Mouse (Mus musculus) heart, embryonic 11.5 days (tissue): ENCODE measurements around the gene Camk2g. TPM values are rescaled to one million over a fixed set of nuclear protein-coding genes. Genes with fewer than 3 reads are reported as not detected.

ENCODE experiments used
- ATAC-seq: fragments of 200-750 bp; cut with Nextera tagmentation; replicated peaks from 2 replicates; pipeline ENCODE4 v1.8.0; 2017; ENCODE audit warnings: moderate library complexity; ENCODE audit not compliant: insufficient number of reproducible peaks, low FRiP score, low TSS enrichment
- H3K27ac ChIP-seq: fragments of 300-500 bp; sonication (generic); 2 replicates; pipeline ENCODE4 v1.5.1; 2014; ENCODE audit warnings: mild to moderate bottlenecking, low read depth, low read length
- H3K27me3 ChIP-seq: fragments of 300-500 bp; sonication (generic); 2 replicates; pipeline ENCODE4 v1.6.1; 2014; ENCODE audit warnings: mild to moderate bottlenecking, low read length, mixed read lengths; ENCODE audit not compliant: control insufficient read depth, insufficient read depth
- H3K36me3 ChIP-seq: fragments of 300-500 bp; sonication (generic); 2 replicates; pipeline ENCODE4 v1.6.1; 2014; ENCODE audit warnings: mild to moderate bottlenecking, low read length, moderate library complexity, mixed read lengths; ENCODE audit not compliant: control insufficient read depth, insufficient read depth
- H3K4me1 ChIP-seq: fragments of 300-500 bp; sonication (generic); 2 replicates; pipeline ENCODE4 v1.6.1; 2014; ENCODE audit warnings: low read length; ENCODE audit not compliant: control insufficient read depth, insufficient read depth
- H3K4me2 ChIP-seq: fragments of 300-500 bp; sonication (generic); 2 replicates; pipeline ENCODE4 v1.6.1; 2014; ENCODE audit warnings: mild to moderate bottlenecking, moderate library complexity
- H3K4me3 ChIP-seq: fragments of 300-500 bp; sonication (generic); 2 replicates; pipeline ENCODE4 v1.5.1; 2014; ENCODE audit warnings: low read depth, low read length
- H3K9ac ChIP-seq: fragments of 300-500 bp; sonication (generic); 2 replicates; pipeline ENCODE4 v1.6.1; 2014; ENCODE audit warnings: mild to moderate bottlenecking, low read depth, low read length, moderate library complexity
- H3K9me3 ChIP-seq: fragments of 300-500 bp; sonication (generic); replicated peaks from 2 replicates; pipeline ENCODE4 v1.6.1; 2016; ENCODE audit warnings: low read length; ENCODE audit not compliant: control insufficient read depth
- WGBS: fragments of 180-500 bp; shearing (Covaris S2); extraction: QIAGEN DNeasy Blood & Tissue Kit; methylation state at CpG from one replicate; pipeline ENCODE4 v1.1.7; 2014; ENCODE audit not compliant: insufficient replicate concordance; 5-methylcytosine and 5-hydroxymethylcytosine counted together
- polyA plus RNA-seq: library from polyadenylated mRNA; unstranded; fragments of >200 nt; fragmentation: Nextera tagmentation; extraction: Ambion mirVana; gene quantifications from 2 replicates; pipeline ENCODE4 v1.2.1, GENCODE M21; 2014

Camk2g gene
- polyA plus RNA-seq, 1 experiment from 2014 or later = 61.8 TPM

DNA sequence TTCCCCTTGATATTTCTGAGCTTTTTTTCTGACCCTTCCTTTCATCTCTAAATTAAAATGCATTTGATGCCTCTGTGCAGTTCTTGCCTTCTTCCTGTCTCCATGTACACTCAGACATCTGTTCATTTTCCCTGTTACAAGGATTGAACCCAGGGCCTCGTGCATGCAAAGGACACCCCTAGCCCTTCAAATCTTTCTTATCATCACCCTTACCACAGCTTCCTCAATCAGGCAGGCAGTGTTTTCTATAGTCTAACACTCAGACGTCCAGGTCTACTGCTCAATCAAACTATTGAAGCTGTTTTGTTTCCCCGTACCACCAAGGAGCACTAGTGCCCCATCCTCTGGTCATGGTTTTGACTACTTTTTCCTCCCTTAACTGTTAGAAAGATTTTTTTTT lies 40.1 kb downstream of the Camk2g start:
- H3K4me2 ChIP-seq = no peak overlapping the region

DNA sequence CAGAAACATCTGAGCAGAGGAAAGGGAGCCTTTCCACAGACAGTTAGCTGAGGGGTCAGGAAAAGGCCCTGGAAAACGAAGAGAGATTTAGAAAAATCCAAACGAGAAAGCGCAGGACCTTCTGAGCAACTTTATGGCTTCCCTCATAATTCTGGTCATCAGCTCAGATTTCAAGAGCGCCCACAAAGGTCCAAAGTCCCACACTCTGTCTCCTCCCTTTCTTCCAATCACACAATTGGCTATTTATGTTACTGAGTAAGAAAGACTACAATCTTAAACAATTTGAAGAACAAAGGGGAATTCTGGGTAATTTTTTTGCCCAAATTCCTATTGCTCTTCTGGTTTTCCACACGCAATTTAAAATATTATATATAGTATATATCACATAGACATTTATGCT lies 43.4 kb downstream of the Camk2g start:
- Histone ChIP-seq H3K9ac (no peak overlapping the region), H3K4me1 (peaks cover 23% of the 10 kb centered on the region), H3K4me3 (no peak overlapping the region), H3K4me2 (no peak overlapping the region), H3K9me3 (no peaks in the 10 kb centered on the region), H3K36me3 (peaks cover 8% of the 10 kb centered on the region), H3K27me3 (no peaks in the 10 kb centered on the region), H3K27ac (peak overlapping the region; percentile 84)
- ATAC-seq = no peak
- WGBS = 86% methylated on average over 5 of the region's 5 CpGs

More for the DNA sequence above, 40.1 kb downstream of the Camk2g start:
- no peaks in the 10 kb centered on the region for H3K27me3 ChIP-seq
- H3K27ac ChIP-seq = no peak overlapping the region
- ATAC-seq = no peak
- peaks cover 13% of the 10 kb centered on the region for H3K4me1 ChIP-seq
- 65% methylated on average over 3 of the region's 3 CpGs for WGBS
- peaks cover 18% of the 10 kb centered on the region for H3K36me3 ChIP-seq
- no peak overlapping the region for H3K9ac ChIP-seq
- no peak overlapping the region for H3K4me3 ChIP-seq
- H3K9me3 ChIP-seq = no peaks in the 10 kb centered on the region

DNA sequence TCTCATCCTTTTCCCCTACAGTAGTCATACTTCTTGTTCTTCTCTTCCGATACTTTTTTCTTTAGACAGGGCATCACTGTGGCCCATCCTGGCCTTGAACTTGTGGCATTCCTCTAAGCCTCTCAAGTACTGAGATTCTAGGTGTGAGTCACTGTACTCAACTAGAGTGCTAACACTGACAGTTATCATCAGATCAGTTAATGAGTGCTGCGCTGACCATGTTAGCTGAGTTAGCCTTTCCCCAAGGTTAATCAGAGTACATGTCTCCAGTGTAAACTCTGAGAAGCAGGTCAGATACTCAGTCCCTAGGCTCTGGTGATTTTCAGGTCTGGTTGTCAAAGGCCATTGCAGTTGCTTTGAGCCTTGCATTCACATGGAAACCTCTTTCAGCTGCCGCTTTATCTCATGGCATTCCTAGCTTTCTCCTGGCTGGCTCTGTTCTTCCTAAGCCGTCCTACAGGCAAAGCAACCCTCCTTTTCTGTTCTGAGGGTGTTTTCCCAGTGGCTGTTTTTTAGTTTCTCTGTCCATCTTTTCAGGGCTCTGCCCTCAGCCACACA lies 44.3 kb downstream of the Camk2g start:
- 47% methylated on average over 4 of the region's 4 CpGs for WGBS
- Histone ChIP-seq H3K9ac (no peak overlapping the region), H3K4me2 (no peak overlapping the region)

DNA sequence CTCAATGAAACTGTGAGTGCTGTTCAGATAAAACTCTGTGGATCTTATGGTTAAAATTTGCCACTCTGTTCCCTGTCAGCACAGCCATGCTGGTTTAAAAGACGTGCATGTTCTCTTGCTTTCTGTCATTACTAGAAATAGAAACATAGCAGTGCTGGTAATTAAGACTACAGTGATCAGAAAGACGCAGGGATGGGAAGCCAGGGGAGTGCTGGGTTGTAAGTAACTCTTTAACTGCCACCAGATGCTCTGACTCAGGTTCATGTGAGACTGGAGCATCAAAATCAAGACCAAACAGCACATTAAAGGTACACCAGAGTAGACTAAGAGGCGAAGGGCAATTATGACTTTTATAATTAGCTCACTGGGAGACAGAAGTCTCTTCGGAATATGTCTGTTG lies 45.5 kb downstream of the Camk2g start:
- Histone ChIP-seq H3K36me3 (peaks cover 9% of the 10 kb centered on the region), H3K4me2 (no peak overlapping the region), H3K4me3 (no peak overlapping the region), H3K9ac (no peak overlapping the region), H3K4me1 (peaks cover 23% of the 10 kb centered on the region), H3K27me3 (no peaks in the 10 kb centered on the region), H3K9me3 (no peaks in the 10 kb centered on the region), H3K27ac (no peak overlapping the region)
- no peak for ATAC-seq
- WGBS = 59% methylated on average over 4 of the region's 4 CpGs

More for the DNA sequence above, 44.3 kb downstream of the Camk2g start:
- Histone ChIP-seq H3K27ac (peak overlapping the region; percentile 84), H3K9me3 (no peaks in the 10 kb centered on the region), H3K36me3 (peaks cover 8% of the 10 kb centered on the region), H3K27me3 (no peaks in the 10 kb centered on the region), H3K4me3 (no peak overlapping the region), H3K4me1 (peaks cover 23% of the 10 kb centered on the region)
- ATAC-seq = no peak

DNA sequence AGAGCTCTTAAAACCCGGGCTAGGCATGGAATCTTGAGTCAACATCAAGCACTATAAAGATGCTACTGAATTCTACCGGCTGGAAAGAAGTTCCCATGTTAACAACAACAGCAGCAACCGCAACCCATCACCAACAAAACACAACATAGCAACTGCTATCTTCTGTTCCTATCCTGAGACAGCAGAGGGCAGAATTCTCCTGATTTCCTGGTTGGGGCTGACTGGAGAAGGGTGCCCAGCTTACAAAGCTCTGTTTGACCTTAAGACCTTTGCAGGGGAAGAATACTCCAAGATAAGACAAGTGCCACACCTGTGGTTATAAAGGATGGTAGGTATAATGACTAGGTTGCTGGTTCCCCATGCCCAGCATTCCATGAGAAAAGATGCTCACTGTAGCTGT lies 47.0 kb downstream of the Camk2g start:
- Histone ChIP-seq H3K27me3 (no peaks in the 10 kb centered on the region), H3K4me3 (no peak overlapping the region), H3K9me3 (no peaks in the 10 kb centered on the region), H3K9ac (no peak overlapping the region), H3K27ac (no peak overlapping the region), H3K4me2 (no peak overlapping the region), H3K4me1 (peaks cover 23% of the 10 kb centered on the region), H3K36me3 (peaks cover 11% of the 10 kb centered on the region)
- no peak for ATAC-seq
- WGBS = 84% methylated on average over 3 of the region's 3 CpGs

DNA sequence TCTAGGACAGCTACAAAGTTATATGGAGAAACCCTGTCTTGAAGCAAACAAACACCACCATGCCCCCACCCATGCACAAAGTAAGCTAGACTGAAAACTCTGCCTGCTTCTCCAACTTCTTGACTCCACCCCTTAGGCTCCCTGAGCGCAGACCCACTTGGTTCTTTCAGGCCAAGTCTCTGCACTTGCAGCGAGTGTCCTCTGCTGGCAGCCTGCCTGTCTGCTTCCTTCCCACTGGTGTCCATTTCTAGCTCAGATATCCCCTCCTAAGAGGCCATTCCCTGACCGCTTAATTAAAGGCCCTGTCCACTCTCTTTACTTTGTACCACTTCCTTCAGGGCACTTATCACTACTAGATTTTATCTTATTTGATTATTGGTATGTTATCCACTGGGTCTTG lies 50.3 kb downstream of the Camk2g start:
- no peak overlapping the region for H3K4me3 ChIP-seq
- ATAC-seq = no peak
- H3K4me2 ChIP-seq = no peak overlapping the region
- H3K9ac ChIP-seq = no peak overlapping the region
- no peaks in the 10 kb centered on the region for H3K9me3 ChIP-seq
- H3K36me3 ChIP-seq = peaks cover 17% of the 10 kb centered on the region
- H3K27me3 ChIP-seq = no peaks in the 10 kb centered on the region
- H3K27ac ChIP-seq = no peak overlapping the region
- WGBS = 79% methylated on average over 3 of the region's 3 CpGs
- peaks cover 8% of the 10 kb centered on the region; the same call in 1 of the 2 replicates for H3K4me1 ChIP-seq

DNA sequence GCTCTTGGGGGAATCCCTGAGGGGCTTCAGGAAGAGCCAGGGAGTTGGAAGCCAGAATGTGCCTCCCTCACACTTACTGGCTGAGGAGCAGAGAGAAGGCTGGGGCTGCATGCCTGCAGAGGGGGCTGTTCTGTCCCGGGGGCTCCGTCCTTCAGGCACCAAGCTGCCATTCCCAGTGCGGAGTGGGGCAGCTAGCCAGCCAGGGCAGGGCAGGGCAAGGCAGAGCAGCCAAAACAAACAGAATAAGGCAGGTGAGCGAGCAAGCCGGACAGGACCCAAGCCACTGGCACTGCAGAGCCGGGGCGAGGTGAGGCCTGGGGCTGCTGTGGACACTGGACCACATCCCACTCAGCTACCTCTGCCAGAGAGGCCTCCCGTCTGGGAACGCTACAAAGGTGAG lies 52.6 kb downstream of the Camk2g start:
- Histone ChIP-seq H3K4me1 (peaks cover 10% of the 10 kb centered on the region; the same call in 1 of the 2 replicates), H3K9me3 (no peaks in the 10 kb centered on the region), H3K4me3 (no peak overlapping the region), H3K9ac (no peak overlapping the region), H3K27ac (no peak overlapping the region), H3K27me3 (no peaks in the 10 kb centered on the region), H3K4me2 (no peak overlapping the region), H3K36me3 (peaks cover 27% of the 10 kb centered on the region)
- WGBS = 86% methylated on average over 9 of the region's 9 CpGs
- ATAC-seq = no peak

DNA sequence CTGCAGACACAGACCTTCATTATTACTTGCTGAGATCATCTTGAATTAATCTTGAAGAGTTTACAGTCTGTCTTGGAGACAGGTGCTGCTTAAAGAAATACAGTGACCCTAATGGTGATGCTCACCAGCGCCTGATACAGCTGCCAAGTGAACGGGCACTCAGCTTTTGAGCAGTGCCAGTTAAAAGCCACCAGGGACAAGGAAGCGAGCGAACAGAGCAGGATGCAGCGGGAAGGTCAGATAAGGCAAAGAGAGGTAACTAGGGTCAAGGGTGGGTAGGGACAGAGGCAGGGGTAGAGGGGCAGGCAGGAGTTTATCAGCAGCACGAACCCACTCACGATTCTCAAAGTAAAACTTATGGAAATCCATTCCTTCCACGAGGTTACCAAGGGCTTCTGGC lies 55.4 kb downstream of the Camk2g start:
- ATAC-seq = no peak
- H3K27ac ChIP-seq = 0 out of 2 replicates have a peak overlapping the region, but pooled peaks have one; percentile 10
- no peaks in the 10 kb centered on the region for H3K27me3 ChIP-seq
- H3K36me3 ChIP-seq = peaks cover 28% of the 10 kb centered on the region
- H3K9ac ChIP-seq = peak overlapping the region; percentile 16; the same call in 1 of the 2 replicates
- WGBS = 60% methylated on average over 8 of the region's 8 CpGs
- no peak overlapping the region for H3K4me3 ChIP-seq
- peaks cover 22% of the 10 kb centered on the region for H3K4me1 ChIP-seq
- no peak overlapping the region for H3K4me2 ChIP-seq
- H3K9me3 ChIP-seq = no peaks in the 10 kb centered on the region

DNA sequence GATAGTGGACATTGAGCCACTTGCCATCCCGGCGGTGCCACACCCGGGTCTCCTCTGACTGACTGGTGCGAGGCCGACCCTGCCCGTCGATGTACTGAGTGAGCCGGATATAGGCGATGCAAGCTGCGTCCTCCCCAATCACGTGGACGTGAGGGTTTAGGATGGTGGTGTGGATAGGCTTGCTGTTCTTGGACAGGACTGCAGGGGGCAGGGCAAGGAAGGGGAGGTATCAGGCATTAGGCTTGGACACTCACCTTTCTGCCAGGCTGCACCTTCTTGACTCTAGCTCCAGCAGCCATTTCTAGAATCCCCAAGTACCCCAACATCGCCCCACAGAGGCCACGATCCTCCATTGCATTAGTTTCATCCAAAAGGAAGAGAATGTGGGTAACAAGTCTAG lies 56.6 kb downstream of the Camk2g start:
- Histone ChIP-seq H3K4me2 (no peak overlapping the region; the same call in 1 of the 2 replicates), H3K36me3 (peaks cover 22% of the 10 kb centered on the region), H3K27ac (no peak overlapping the region), H3K9ac (no peak overlapping the region), H3K4me3 (no peak overlapping the region), H3K27me3 (no peaks in the 10 kb centered on the region), H3K9me3 (no peaks in the 10 kb centered on the region), H3K4me1 (peaks cover 22% of the 10 kb centered on the region)
- no peak for ATAC-seq
- 34% methylated on average over 14 of the region's 14 CpGs for WGBS
